Mouse (Mus musculus): ENCODE data around the gene Gm20517. TPM values are rescaled to one million over a fixed set of nuclear protein-coding genes. Genes with fewer than 3 reads are reported as not detected.

Gene Gm20517
- polyA plus RNA-seq, 1 experiment = 2.9 TPM

DNA sequence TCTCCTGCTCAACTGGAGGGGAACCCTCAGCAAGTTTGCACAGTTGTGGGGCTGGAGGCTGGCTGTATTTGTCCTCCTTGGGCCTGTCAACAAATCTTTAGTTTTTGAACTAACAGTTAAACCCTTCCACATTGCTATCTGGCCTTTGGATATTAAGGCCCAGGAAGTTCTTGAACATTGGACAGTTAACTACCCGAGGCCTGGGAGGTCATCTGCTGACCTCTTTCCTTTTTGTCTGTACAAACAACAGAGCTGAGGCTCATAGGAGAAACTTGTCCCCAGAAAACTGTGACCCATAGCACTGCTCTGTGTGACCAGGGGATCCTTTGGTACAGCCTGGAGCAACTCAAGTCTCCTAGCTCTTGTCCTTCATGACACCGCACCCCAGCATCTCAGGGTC is 87.7 kb downstream of the Gm20517 start:
- Histone ChIP-seq H3K27ac (ENCODE audit: insufficient read depth, low read length) (no peak overlapping the region), H3K4me3 (ENCODE audit: insufficient read depth, low read length) (no peak overlapping the region), H3K4me1 (ENCODE audit: control insufficient read depth, insufficient read depth, low read length) (no peaks in the 10 kb centered on the region; the same call in 1 of the 2 replicates)
- TF ChIP-seq POLR2A (IDR thresholded peaks at IDR 0.05; ENCODE audit: extremely low read depth, insufficient read depth, low read length) = no peak
- TF ChIP-seq CTCF (IDR thresholded peaks at IDR 0.05; ENCODE audit: extremely low read depth, insufficient read depth, low read length) = no peak

DNA sequence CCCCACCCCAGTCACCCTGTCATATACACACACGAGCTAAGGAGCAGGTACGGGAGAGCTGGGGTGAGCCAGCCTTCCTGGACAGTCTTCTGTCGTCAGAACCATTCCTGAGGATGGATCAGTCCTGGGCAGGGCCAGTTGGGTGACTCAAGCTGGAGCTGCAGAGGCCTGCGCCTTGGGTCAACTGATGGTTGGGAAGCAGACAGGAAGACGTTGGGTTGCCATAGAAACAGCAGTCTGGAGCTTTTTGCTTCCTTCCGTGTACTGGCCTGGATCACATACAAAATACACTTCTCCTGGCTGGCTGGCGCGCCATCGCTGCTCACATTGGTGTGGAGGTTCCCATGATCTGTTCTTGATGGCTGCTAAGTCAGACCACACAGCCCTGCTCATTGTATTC is 90.4 kb downstream of the Gm20517 start:
- Histone ChIP-seq H3K4me3 (ENCODE audit: insufficient read depth, low read length) (no peak overlapping the region), H3K4me1 (ENCODE audit: control insufficient read depth, insufficient read depth, low read length) (no peaks in the 10 kb centered on the region), H3K27ac (ENCODE audit: insufficient read depth, low read length) (no peak overlapping the region)
- TF ChIP-seq CTCF (IDR thresholded peaks at IDR 0.05; ENCODE audit: extremely low read depth, insufficient read depth, low read length) = no peak
- TF ChIP-seq POLR2A (IDR thresholded peaks at IDR 0.05; ENCODE audit: extremely low read depth, insufficient read depth, low read length) = no peak

DNA sequence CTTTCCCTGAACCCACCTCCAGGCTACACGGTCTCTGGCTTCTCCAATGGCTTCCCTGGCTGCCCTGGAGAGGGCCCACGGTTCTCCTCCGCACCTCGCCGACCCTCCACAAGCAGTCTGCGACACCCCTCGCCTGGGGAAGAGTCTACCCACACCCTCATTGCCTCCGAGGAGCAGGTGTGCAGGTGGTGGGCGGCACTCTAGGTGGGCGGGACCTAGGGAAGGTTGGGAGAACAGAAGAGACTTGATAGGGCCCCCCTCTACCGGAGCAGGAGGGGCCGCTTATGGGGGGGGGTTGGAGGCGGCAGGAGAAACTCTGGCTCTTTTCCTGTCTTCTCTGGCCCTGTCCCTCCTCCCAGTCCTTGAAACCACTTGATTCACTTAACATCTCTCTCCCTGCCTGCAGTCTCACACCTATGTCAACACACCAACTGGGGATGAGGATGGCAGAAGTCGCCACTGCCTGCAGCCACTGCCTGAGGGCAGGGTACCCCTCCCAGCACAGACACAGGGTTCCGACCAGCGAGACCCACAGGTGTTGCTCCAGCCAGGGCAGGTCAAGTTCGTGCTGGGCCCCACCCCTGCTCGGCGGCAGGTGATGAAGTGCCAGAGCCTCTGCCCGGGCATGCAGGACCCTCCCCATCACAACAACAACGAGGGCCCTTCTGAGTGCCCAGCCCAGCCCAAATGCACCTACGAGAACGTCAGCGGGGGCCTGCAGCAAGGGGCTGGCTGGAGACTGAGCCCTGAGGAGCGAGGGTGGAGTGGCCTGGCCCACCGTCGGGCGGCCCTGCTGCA is 91.4 kb downstream of the Gm20517 start:
- TF ChIP-seq CTCF (IDR thresholded peaks at IDR 0.05; ENCODE audit: extremely low read depth, insufficient read depth, low read length) (no peak), POLR2A (IDR thresholded peaks at IDR 0.05; ENCODE audit: extremely low read depth, insufficient read depth, low read length) (no peak)
- Histone ChIP-seq H3K4me3 (ENCODE audit: insufficient read depth, low read length) (no peak overlapping the region), H3K27ac (ENCODE audit: insufficient read depth, low read length) (no peak overlapping the region), H3K4me1 (ENCODE audit: control insufficient read depth, insufficient read depth, low read length) (no peaks in the 10 kb centered on the region)

DNA sequence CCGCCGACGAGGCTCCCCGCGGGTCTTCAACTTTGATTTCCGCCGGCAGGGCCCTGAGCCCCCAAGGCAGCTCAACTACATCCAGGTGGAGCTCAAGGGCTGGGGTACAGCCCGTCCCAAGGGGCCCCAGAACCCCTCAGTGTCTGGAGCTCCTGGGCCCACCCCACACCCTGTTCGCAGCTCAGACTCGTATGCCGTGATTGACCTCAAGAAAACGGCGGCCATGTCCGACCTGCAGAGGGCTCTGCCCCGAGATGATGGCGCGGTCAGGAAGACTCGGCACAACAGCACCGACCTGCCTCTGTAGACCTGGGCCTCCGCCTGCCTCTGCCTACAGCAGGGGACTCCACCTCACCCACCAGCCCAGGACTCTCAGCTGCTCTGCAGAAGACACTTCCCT is 92.2 kb downstream of the Gm20517 start:
- Histone ChIP-seq H3K4me1 (ENCODE audit: control insufficient read depth, insufficient read depth, low read length) (no peaks in the 10 kb centered on the region), H3K4me3 (ENCODE audit: insufficient read depth, low read length) (no peak overlapping the region), H3K27ac (ENCODE audit: insufficient read depth, low read length) (no peak overlapping the region)
- TF ChIP-seq CTCF (IDR thresholded peaks at IDR 0.05; ENCODE audit: extremely low read depth, insufficient read depth, low read length) (no peak), POLR2A (IDR thresholded peaks at IDR 0.05; ENCODE audit: extremely low read depth, insufficient read depth, low read length) (no peak)

DNA sequence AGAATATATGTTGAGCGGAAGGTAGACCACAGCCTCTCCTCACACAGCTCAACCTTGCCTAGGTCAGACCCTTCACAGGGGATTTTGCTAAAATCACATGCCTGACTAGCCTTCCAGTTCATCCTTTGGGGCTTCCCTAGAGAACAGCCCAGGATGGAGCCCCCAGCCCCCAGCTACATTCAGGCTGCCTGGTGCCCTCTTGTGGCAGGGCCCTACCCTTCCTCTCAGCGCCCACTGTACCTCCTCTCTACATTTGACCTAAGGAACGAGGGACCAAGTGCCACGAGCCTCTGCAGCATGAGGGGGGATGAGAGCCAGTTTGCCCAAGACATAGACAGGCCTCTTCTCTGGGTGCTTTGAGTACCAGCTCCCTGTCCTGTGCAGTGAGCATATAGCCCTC is 93.3 kb downstream of the Gm20517 start:
- Histone ChIP-seq H3K4me3 (ENCODE audit: insufficient read depth, low read length) (no peak overlapping the region), H3K27ac (ENCODE audit: insufficient read depth, low read length) (no peak overlapping the region), H3K4me1 (ENCODE audit: control insufficient read depth, insufficient read depth, low read length) (no peaks in the 10 kb centered on the region)
- TF ChIP-seq POLR2A (IDR thresholded peaks at IDR 0.05; ENCODE audit: extremely low read depth, insufficient read depth, low read length) (no peak), CTCF (IDR thresholded peaks at IDR 0.05; ENCODE audit: extremely low read depth, insufficient read depth, low read length) (no peak)

DNA sequence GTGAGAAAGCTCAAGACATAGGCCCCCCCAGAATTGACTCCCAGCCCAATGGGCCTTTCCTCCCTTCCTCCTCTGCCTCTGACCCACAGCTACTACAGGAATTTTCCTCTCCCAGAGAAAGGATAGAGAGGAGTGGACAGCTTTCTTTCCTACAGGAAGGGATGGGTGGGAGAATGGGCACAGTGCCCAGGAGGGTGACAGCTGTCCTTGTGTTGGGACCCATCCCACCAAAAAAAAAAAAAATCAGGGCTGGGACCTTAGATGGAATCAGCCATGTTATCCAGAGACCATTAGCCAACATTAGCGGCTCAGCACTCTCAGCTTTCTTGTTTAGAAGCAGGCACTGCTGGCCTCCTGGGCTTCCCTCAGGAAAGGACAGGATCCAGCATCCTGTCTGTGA is 94.8 kb downstream of the Gm20517 start:
- Histone ChIP-seq H3K4me1 (ENCODE audit: control insufficient read depth, insufficient read depth, low read length) (no peaks in the 10 kb centered on the region), H3K27ac (ENCODE audit: insufficient read depth, low read length) (no peak overlapping the region), H3K4me3 (ENCODE audit: insufficient read depth, low read length) (no peak overlapping the region)
- TF ChIP-seq POLR2A (IDR thresholded peaks at IDR 0.05; ENCODE audit: extremely low read depth, insufficient read depth, low read length) (no peak), CTCF (IDR thresholded peaks at IDR 0.05; ENCODE audit: extremely low read depth, insufficient read depth, low read length) (no peak)

DNA sequence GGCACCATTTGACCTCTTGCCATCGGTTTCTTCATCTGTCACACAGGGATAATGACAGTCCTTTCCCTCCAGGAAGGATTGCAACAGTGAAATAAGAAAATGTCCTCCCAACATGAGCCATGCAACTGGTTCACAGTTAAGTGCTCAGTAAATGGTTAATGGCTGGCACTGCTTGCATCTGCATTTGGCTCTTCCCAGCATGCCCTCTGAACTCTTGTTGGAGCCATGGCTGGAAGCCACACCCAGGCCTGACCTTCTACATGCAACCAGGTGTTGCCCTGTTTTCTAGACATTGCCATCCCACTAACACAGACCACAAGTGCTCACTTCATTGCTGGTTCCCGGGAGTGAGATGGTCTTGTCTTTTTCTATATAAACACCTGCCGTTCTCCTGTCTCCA is 96.6 kb downstream of the Gm20517 start:
- Histone ChIP-seq H3K4me1 (ENCODE audit: control insufficient read depth, insufficient read depth, low read length) (no peaks in the 10 kb centered on the region), H3K4me3 (ENCODE audit: insufficient read depth, low read length) (no peak overlapping the region), H3K27ac (ENCODE audit: insufficient read depth, low read length) (no peak overlapping the region)
- TF ChIP-seq POLR2A (IDR thresholded peaks at IDR 0.05; ENCODE audit: extremely low read depth, insufficient read depth, low read length) (no peak), CTCF (IDR thresholded peaks at IDR 0.05; ENCODE audit: extremely low read depth, insufficient read depth, low read length) (no peak)

DNA sequence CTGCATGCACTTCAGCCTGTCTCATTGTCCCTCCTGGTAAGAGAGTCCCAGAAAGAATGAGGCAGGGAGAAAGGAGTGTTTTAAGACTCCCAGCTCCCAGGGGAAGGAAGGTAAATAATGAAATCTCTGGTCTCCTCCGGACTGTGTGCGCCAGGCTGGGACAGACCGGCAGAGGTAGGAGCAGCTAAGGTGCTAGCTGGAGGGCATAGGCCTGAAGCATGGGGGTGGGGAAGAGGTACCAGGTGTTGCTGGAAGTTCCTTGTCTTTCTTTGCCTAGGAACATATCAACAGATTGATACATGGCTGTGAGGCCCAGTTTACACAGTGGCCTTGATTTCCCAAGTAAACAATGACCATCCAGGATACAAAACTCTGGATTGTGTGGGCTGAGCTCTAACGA is 97.6 kb downstream of the Gm20517 start:
- TF ChIP-seq CTCF (IDR thresholded peaks at IDR 0.05; ENCODE audit: extremely low read depth, insufficient read depth, low read length) (no peak), POLR2A (IDR thresholded peaks at IDR 0.05; ENCODE audit: extremely low read depth, insufficient read depth, low read length) (no peak)
- Histone ChIP-seq H3K4me3 (ENCODE audit: insufficient read depth, low read length) (no peak overlapping the region), H3K27ac (ENCODE audit: insufficient read depth, low read length) (no peak overlapping the region), H3K4me1 (ENCODE audit: control insufficient read depth, insufficient read depth, low read length) (no peaks in the 10 kb centered on the region)

DNA sequence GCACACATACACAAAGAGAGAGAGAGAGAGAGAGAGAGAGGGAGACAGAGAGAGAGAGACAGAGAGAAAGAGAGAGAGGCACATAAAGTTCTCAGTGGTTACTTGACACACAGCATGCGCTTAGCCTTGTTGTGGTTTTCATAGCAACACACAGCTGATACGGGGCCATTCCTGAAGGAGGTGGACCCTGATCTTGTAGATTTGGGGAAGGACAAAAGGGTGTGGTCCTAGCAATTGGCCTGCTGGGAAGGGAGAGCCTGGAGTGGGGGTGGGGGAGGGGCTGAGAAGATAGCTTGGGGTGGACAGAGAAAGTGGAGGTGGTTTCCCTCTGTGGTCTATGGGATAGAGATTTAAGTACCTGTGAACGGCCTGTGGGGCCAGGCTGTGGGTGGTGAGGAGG is 98.6 kb downstream of the Gm20517 start:
- H3K4me3 ChIP-seq (ENCODE audit: insufficient read depth, low read length) = no peak overlapping the region
- no peak overlapping the region for H3K27ac ChIP-seq (ENCODE audit: insufficient read depth, low read length)
- TF ChIP-seq POLR2A (IDR thresholded peaks at IDR 0.05; ENCODE audit: extremely low read depth, insufficient read depth, low read length) (no peak), CTCF (IDR thresholded peaks at IDR 0.05; ENCODE audit: extremely low read depth, insufficient read depth, low read length) (no peak)
- no peaks in the 10 kb centered on the region for H3K4me1 ChIP-seq (ENCODE audit: control insufficient read depth, insufficient read depth, low read length)

DNA sequence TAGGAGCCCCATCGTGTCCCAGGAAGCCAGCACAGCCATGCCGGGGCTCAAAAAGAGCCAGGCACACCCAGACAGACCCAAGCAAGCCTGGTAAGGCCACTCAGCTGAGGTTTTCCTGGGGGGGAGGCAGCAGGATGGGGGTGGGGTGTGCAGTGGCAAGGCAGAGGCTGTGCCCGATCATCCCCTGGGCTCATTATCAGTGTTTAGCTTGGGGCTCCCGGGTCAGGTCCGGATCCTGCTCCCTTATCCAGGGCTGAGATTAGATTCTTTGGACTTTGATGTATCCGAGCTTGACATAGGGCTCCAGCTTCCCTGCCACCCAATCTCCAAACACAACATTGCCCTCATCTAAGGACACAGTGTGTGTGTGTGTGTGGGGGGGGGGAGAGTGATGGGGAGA is 100.5 kb downstream of the Gm20517 start:
- Histone ChIP-seq H3K4me3 (ENCODE audit: insufficient read depth, low read length) (no peak overlapping the region), H3K4me1 (ENCODE audit: control insufficient read depth, insufficient read depth, low read length) (no peaks in the 10 kb centered on the region), H3K27ac (ENCODE audit: insufficient read depth, low read length) (no peak overlapping the region)
- TF ChIP-seq CTCF (IDR thresholded peaks at IDR 0.05; ENCODE audit: extremely low read depth, insufficient read depth, low read length) (no peak), POLR2A (IDR thresholded peaks at IDR 0.05; ENCODE audit: extremely low read depth, insufficient read depth, low read length) (no peak)

All from cortical plate, adult 2 months (tissue).